Mouse (Mus musculus) 3T3-L1 (cell line): ENCODE measurements around the gene Gm17175.
"Not testable (repeated sequence)": the region's sequence is repeated elsewhere in the genome, so short reads cannot be mapped to it uniquely, and the experiment has no call there.

Source experiments
- DNase-seq: peaks from one replicate; pipeline ENCODE4 v3.0.0-alpha.2; 2015; ENCODE audit warnings: low read depth, low spot score

The Gm17175 gene

GRCm38 (mm10) chr14:51573963-51574362, at the start of gene Gm17175:
TSS of gene Gm17175 (minus strand) at chr14:51574063.
- not testable (repeated sequence) for DNase-seq

DNA sequence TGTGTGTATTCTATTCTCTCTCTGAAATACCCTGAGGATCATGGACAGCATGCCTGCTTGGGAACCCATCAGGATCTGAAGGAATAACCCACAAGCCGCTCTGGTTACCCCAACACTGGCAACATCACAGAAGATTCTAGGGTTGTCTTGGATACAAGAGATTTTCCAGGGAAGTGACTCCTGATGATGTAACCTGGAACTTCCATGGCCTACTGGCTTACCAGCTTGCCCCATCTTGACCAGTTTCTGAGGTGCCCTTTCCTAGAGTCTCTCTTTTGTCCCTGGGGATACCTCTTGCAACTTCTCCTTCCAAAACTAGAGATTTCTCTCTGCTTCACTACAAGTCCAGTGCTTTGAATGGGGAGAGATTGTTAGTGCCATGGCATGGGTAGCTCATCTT, 37.3 kb upstream of the Gm17175 start, which contains the start of gene Gm17078:
Gene Gm17078 (minus strand): TSS at position 101 of the 400 bp plus-strand sequence.
- DNase-seq: no peak

- DNase-seq: not testable (repeated sequence)
These were observed 18.2 kb upstream of the Gm17175 start, which contains the start of gene Gm17174 for GRCm38 (mm10) chr14:51592039-51592438. TSS of gene Gm17174 (minus strand) at chr14:51592139.

- DNase-seq: no peak
These were observed 21.4 kb downstream of the Gm17175 start, which contains the start of gene Gm5622 for GRCm38 (mm10) chr14:51552490-51552889. TSS of gene Gm5622 (plus strand) at chr14:51552790.
